Mouse (Mus musculus): ENCODE measurements around the gene Gm3250.
"Not testable (repeated sequence)": the region's sequence is repeated elsewhere in the genome, so short reads cannot be mapped to it uniquely, and the experiment has no call there.

The Gm3250 gene

DNA sequence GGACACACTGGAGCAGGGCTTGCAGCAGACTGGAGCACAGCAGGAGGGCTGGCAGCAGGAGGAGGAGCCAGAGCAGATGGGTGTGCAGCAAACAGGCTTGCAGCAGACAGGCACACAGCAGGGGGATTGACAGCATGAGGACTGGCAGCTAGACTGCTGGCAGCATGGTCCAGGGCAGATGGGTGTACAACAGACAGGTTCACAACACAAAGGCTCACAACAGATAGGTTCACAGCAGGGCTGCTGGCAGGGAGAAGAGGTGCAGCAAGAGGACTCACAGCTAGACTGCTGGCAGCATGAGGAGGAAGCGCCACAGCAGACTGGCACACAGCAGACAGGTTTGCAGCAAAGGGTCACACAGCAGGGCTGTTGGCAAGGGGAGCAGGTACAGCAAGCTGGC, 31.7 kb downstream of the Gm3250 start:
- not testable (repeated sequence) for DNase-seq

DNA sequence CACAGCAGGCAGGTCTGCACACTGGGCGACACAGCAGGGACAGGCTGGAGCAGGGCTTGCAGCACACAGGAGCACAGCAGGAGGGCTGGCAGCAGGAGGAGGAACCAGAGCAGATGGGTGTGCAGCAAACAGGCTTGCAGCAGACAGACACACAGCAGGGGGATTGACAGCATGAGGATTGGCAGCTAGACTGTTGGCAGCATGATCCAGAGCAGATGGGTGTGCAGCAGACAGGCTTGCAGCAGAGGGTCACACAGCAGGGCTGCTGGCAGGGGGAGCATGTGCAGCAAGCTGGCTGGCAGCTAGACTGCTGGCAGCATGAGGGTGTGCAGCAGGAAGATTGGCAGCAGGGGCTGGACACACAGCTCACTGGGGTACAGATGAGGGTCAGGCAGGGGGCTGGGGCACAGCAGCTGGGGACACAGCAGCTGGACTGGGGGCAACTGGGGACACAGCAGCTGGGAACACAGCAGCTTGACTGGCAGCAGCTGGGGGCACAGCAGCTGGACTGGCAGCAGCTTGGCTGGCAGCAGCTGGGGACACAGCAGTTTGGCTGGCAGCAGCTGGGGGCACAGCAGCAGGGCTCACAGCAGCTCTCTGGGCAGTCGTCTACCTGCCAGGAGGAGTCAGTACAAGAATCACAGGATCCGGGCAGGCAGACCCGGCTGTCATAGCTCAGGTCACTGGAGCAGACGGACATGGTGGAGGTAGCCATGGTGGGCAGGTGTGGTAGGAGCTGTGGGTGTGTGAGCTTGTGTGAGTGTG, 40.2 kb downstream of the Gm3250 start, which contains the start of gene Gm18596:
TSS of gene Gm18596 (minus strand) at position 715 of the 765 bp plus-strand sequence.
- DNase-seq, result not testable (repeated sequence)

DNA sequence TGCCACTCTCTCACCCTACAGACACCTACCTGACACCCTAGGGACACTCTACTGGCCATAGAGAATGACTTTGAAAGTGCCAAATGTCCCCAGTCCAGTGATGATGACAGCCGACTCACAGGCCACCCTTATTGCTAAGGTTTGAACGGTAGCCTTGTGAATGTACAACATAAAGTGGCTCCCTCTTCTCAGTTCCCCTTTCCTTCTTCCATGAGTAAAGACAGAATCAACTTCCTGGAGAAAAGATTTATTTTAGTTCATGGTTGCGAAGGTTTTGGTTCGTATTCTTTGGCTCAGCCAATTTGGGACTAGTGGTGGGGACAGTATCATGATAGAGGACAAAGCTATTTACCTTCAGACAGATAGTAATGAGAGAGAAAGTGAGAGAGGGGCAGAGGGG, 43.4 kb downstream of the Gm3250 start:
- DNase-seq, result no peak

DNA sequence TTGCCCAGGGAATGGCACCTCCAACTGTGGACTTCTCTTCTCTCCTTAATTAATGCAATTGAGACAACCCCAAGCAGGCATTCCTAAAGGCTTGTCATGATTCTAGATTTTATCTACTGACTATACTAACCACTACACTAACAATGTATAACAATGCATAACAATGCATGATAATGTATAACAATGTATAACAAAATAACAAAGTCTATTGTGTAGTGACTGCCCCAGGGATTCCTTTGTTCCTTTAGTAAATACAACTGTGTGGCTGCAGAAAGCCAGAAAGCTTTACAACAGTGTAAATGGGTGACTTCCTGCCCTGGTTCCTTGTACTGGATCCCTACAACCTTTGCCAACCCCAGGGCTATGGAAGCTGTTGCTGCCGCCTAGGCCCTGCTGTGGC, 46.4 kb downstream of the Gm3250 start:
- DNase-seq, result no peak
